Mouse (Mus musculus): ENCODE results near the gene Elf2.

DNA sequence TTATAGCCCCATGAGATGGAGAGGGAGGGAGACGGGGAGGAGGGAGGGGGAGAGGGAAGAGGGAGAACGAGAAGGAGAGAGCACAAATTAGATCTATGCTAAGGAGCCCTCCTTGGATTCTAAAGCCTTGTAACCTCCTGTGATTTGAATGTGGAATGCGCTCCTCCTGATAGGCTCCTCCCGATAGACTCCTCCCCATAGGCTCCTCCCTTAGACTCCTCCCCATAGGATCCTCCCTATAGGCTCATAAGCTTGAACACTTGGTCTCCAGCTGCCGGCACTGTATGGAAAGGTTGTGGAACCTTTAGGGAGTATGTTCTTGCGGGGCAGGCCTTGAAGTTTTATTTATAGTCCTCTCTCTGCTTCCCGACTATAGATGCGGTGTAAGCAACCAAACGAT, 20.6 kb upstream of the Elf2 start:
- TF ChIP-seq POLR2A (IDR thresholded peaks at IDR 0.05; ENCODE audit: low read depth, low read length) (no peak), CTCF (conservative IDR thresholded peaks at IDR 0.05; ENCODE audit: insufficient read depth, insufficient read length, low read depth, low read length) (no peak)
